Mouse (Mus musculus) heart, postnatal 10 days (tissue): Measurements from ENCODE around the gene Il1f8. TPM values are rescaled to one million over a fixed set of nuclear protein-coding genes. Genes with fewer than 3 reads are reported as not detected.
"Not testable (repeated sequence)": the region's sequence is repeated elsewhere in the genome, so short reads cannot be mapped to it uniquely, and the experiment has no call there.

ENCODE experiments used
- DNase-seq, 2 experiments: peaks; one replicate each; pipeline ENCODE4 v3.0.0; 2021
- intact Hi-C: fragments of 180-260 bp; cut with DNase I; formaldehyde crosslinking; loops from one replicate; pipeline ENCODE4 v1.15.1; 2025
- total RNA-seq, 2 experiments: library from RNA; stranded (reverse); gene quantifications; 2 replicates each; pipeline ENCODE4 v1.2.3; 2021

Il1f8 gene
- not detected for total RNA-seq

GRCm38 (mm10) chr2:24152861-24153260 is at the start of gene Il1f8:
Gene Il1f8, plus strand, starts transcription at chr2:24153161.
- intact Hi-C loops = no loop called here
- DNase-seq = no peak

GRCm38 (mm10) chr2:24103619-24104289 is 49.2 kb upstream of the Il1f8 start:
- intact Hi-C loops = no loop called here
- DNase-seq = no peak

- no peak for DNase-seq
- intact Hi-C loops = no loop called here
These were observed 43.9 kb upstream of the Il1f8 start for GRCm38 (mm10) chr2:24109085-24109484.

GRCm38 (mm10) chr2:24134373-24134772 is 18.6 kb upstream of the Il1f8 start:
- intact Hi-C loops = no loop called here
- DNase-seq = no peak

GRCm38 (mm10) chr2:24181683-24182331 is 28.8 kb downstream of the Il1f8 start:
- DNase-seq = peak; percentile 8 to 22
- intact Hi-C loops = not testable (repeated sequence)

GRCm38 (mm10) chr2:24182423-24183147 is 29.6 kb downstream of the Il1f8 start:
- DNase-seq, intact Hi-C loops: not testable (repeated sequence)

- intact Hi-C loops, DNase-seq: not testable (repeated sequence)
These were observed 31.1 kb downstream of the Il1f8 start for GRCm38 (mm10) chr2:24184092-24184491.

GRCm38 (mm10) chr2:24186176-24186575 is 33.2 kb downstream of the Il1f8 start, which contains the start of gene Il1f9:
Gene Il1f9, plus strand, starts transcription at chr2:24186476.
- no peak for DNase-seq
- intact Hi-C loops = no loop called here

GRCm38 (mm10) chr2:24187585-24187984 is 34.6 kb downstream of the Il1f8 start:
- no peak for DNase-seq
- intact Hi-C loops = no loop called here

GRCm38 (mm10) chr2:24188189-24188588 is 35.2 kb downstream of the Il1f8 start:
- intact Hi-C loops = no loop called here
- no peak for DNase-seq

Other genes with a start within 250 kb of the Il1f8 start
- 1 to 10 TPM; 7.8 to 8.5 TPM for gene Hnmt, start 103.8 kb upstream of the Il1f8 start, total RNA-seq
- not detected for gene Tbpl2, start 56.6 kb upstream of the Il1f8 start, total RNA-seq
- not detected for gene Il1f9, start 33.3 kb downstream of the Il1f8 start, total RNA-seq
- not detected for gene Il1f6, start 62.3 kb downstream of the Il1f8 start, total RNA-seq
- not detected for gene Il1f5, start 123.8 kb downstream of the Il1f8 start, total RNA-seq
- not detected for gene Il1f10, start 138.0 kb downstream of the Il1f8 start, total RNA-seq
- gene Il1rn, start 183.7 kb downstream of the Il1f8 start, total RNA-seq = under 1 TPM in 1 of 2 experiments, not detected in 1; 0.20 TPM
- 1 to 10 TPM; 1.3 to 2.2 TPM for gene Psd4, start 214.4 kb downstream of the Il1f8 start, total RNA-seq